Mouse (Mus musculus) ovary, adult 18-20 months (tissue): ENCODE results near the gene Cntd1.
A peak's percentile ranks its signal among the peaks of the same experiment; 100 is the strongest.
"Not testable (repeated sequence)": the region's sequence is repeated elsewhere in the genome, so short reads cannot be mapped to it uniquely, and the experiment has no call there.

Source experiments
- DNase-seq: peaks from one replicate; pipeline ENCODE4 v3.0.0; 2022; ENCODE audit warnings: low spot score, mixed read lengths

Gene Cntd1

DNA sequence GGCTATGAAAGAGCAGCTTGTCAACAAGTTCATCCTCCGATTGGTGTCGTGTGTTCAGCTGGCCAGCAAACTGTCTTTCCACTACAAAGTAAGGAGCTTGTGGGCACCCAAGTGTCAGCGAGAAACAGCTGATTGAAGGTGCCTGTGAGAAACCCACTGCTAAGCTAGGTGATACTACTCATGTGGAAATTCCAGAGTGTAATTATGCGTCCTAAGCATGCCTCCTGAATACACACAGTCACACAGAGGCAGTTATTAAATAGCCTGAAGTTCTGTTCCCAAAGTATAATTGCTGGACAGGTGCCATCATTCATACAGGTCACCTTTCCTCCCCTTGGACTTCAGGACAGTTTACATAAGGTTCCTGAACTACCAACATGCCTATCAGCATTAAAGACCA is 5.0 kb downstream of the Cntd1 start:
- DNase-seq, result no peak

- DNase-seq, result peak; percentile 62
Measured at GRCm38 (mm10) chr11:101287306-101287705, 8.5 kb downstream of the Cntd1 start.

DNA sequence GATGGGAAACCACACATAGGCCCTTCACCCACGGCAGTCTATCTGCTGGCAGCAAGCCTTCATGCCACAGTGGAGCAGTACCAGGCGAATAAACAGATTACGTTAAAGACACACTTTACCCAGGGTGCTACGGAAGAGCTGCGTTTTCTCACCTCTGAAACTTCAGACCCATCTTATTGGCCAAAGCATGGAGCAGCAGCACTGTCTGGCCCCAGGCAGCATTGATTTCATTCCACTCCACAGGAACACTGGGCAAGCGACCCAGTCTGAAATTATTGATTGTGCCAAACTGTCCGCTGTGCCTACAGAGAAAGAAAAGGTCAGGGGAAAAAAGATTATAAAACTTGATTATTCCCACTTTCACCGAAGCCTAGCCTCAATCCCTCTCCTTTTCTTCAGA is 12.4 kb downstream of the Cntd1 start:
- no peak for DNase-seq

- DNase-seq, result no peak
Measured at GRCm38 (mm10) chr11:101295191-101295590, 16.4 kb downstream of the Cntd1 start.

DNA sequence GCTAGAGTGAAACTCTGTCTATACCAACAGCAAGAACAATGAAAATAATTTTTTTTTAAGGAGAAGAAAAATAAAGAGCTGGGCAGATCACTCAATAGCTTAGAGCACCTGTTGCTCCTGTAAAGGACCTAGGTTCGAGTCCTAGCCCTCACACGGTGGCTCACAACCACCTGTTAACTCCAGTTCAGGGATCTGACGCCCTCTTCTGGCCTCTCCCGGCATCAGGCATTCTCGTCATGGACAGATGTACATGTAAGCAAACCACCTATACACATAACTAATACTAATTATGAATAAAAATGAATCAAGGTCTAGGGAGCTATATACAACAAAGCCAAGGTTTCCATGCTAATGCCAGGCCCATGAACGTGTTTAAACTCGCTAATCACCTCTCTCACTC is 22.1 kb downstream of the Cntd1 start:
- DNase-seq, result no peak

- DNase-seq, result no peak
Measured at GRCm38 (mm10) chr11:101301299-101302003, 22.6 kb downstream of the Cntd1 start.

DNA sequence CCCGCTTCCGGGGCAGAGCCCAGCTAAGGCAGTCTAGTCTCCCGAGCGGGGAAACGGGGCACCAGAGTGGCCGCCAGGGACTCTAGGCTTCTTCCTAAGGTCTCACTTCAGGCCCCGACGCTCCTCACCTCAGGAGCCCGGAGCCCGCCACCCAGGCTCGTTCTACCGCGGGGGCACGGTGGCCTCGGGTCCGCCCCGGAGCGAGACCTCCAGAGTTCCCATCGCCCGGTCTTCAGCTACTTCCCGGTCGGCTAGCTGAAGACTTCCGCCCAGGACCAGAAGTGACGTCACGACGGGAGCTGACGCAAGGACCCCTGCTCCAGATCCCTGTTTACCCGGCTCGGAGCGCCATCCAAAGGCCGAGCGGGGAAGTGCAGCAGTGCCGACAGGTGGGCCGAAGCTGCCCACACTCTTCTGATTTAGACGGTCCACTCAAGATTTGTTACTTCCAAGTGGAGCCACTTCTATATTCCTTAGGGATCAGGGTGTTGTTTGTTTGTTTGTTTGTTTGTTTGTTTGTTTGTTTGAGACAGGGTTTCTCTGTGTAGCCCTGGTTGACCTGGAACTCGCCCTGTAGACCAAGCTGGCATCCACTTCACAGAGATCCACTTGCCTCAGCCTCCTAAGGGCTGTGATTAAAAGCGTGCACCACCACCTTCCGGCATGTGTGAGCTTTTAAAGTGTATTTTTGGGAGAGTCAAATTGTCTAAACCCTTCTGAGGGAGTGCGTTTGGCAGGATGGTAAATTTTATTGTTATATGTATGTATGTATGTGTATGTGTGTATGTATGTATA is 23.4 kb downstream of the Cntd1 start, which contains the start of gene Becn1:
Gene Becn1, minus strand, starts transcription at position 283 of the 795 bp plus-strand sequence.
- peak; percentile 86 for DNase-seq

DNA sequence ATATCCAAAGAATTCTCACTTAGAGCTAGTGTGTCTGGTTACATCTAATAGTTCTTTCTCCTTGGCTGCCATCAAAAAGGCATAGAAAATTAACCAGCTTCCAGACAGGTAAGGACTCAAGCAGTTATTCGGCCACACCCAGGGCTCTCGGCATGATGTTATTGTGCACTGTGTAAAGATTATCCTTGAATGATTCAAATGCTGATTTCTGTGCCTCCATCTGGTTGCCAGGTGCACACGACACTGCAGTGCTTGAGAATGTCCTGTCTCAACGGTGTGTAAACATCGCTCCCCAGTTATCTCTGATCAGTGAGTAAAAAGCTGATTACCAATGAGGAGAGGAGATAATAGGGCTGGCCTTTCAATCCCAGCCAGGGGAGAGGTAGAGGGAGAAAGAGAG is 28.9 kb downstream of the Cntd1 start:
- no peak for DNase-seq

GRCm38 (mm10) chr11:101311083-101311482 is 32.3 kb downstream of the Cntd1 start:
- no peak for DNase-seq

GRCm38 (mm10) chr11:101312150-101312549 is 33.3 kb downstream of the Cntd1 start:
- DNase-seq, result no peak

GRCm38 (mm10) chr11:101314567-101314966 is 35.8 kb downstream of the Cntd1 start:
- no peak for DNase-seq

- DNase-seq, result no peak
Measured at GRCm38 (mm10) chr11:101315082-101315650, 36.4 kb downstream of the Cntd1 start.

- DNase-seq, result peak; percentile 85
Measured at GRCm38 (mm10) chr11:101315665-101316500, 37.1 kb downstream of the Cntd1 start, which contains the start of gene Psme3. Psme3 (plus strand) TSS chr11:101316213.

DNA sequence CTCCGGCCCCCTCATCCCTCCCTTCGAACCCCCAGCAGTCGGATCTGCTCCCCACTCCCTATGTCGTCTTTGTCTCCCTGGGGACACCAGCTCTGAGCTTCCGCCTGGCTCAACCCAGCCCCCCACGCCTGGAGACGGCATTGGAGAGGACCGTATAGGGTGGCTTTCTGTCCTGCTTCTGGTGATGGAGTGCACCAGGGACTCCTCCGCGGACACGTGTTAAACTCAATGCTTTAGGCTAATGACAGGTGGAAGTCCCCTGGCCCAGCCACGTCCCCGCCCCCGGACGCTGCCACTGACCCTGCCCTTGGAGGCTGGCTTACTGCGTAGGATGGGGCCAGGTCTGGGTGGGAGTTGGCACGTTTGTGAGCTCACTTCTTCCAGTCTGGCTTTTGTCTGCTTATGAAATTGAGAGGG is 37.7 kb downstream of the Cntd1 start:
- no peak for DNase-seq

GRCm38 (mm10) chr11:101323609-101324008 is 44.8 kb downstream of the Cntd1 start:
- DNase-seq, result peak; percentile 38

GRCm38 (mm10) chr11:101324763-101325162 is 46.0 kb downstream of the Cntd1 start, which contains the start of gene Aoc2:
Aoc2 (plus strand) TSS chr11:101325063.
- DNase-seq, result no peak

GRCm38 (mm10) chr11:101325201-101325600 is 46.4 kb downstream of the Cntd1 start:
- not testable (repeated sequence) for DNase-seq

DNA sequence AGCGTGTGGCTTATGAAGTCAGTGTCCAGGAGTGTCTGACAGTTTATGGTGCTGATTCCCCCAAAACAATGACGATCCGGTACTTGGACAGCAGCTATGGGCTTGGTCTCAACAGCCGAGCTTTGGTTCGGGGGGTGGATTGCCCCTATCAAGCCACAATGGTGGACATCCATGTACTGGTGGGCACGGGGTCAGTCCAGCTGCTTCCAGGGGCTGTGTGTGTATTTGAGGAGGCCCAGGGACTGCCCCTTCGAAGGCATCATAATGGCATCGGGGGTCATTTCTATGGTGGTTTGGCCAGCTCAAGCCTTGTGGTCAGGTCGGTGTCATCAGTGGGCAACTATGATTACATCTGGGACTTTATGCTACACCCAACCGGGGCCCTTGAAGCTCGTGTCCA is 47.3 kb downstream of the Cntd1 start:
- DNase-seq, result no peak

GRCm38 (mm10) chr11:101327311-101327710 is 48.5 kb downstream of the Cntd1 start:
- DNase-seq, result no peak

DNA sequence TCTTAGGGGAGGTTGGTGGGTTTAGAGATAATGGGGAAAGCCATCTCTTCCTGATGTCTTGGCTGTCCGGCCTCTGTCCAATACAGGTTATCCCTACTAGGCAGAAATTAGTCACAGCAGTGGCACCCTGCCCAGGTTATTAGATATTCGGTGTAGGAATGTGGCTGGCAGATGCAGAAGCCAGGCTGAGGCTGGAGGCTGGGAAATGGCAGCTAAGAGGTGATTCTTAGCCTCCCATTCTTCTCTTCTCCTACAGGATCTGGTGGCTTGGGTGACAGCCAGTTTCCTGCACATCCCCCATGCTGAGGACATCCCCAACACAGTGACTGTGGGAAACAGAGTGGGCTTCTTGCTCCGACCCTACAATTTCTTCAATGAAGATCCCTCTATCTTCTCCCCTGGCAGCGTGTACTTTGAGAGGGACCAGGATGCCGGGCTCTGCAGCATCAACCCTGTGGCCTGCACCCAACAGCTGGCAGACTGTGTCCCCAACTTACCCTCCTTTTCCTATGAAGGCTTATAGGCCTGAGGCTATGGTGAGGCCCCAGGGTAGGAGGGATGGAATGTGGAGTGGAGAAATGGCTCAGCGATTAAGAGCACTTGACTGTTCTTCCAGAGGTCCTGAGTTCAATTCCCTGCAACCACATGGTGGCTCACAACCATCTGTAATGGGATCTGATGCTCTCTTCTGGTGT is 50.3 kb downstream of the Cntd1 start:
- DNase-seq, result no peak

DNA sequence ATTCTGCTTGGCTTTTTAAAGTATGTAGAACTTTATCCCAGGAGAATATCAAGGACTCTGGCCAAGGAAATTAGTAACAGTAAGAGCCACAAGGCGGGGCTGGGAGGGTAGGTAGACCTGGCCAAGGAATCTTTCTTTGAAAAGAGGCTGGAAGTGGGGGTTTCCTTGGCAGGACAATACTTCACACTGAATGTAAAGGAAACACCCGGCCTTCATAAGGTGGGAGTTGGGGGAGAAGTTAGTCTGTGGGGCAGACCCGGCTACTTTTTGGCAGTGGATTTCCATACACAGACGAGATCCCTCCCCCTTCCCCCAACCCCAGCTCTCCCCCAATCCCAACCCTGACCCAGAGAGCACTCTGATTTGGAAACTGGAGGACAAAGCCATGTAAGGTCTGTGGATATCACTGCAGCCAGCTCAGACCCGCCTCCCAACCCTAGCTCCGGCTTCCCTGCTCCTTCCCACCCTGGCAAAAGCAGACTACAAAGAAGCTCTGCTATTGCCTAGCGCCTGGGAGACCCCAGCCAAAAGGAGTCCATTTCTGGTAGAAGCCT is 51.6 kb downstream of the Cntd1 start, which contains the start of gene Aoc3:
Gene Aoc3, plus strand, starts transcription at position 235 of the 554 bp plus-strand sequence.
- peak; percentile 58 for DNase-seq
